Mouse (Mus musculus): ENCODE results near the gene Setmar.
A peak's percentile ranks its signal among the peaks of the same experiment; 100 is the strongest.
"Not testable (repeated sequence)": the region's sequence is repeated elsewhere in the genome, so short reads cannot be mapped to it uniquely, and the experiment has no call there.

The Setmar gene

DNA sequence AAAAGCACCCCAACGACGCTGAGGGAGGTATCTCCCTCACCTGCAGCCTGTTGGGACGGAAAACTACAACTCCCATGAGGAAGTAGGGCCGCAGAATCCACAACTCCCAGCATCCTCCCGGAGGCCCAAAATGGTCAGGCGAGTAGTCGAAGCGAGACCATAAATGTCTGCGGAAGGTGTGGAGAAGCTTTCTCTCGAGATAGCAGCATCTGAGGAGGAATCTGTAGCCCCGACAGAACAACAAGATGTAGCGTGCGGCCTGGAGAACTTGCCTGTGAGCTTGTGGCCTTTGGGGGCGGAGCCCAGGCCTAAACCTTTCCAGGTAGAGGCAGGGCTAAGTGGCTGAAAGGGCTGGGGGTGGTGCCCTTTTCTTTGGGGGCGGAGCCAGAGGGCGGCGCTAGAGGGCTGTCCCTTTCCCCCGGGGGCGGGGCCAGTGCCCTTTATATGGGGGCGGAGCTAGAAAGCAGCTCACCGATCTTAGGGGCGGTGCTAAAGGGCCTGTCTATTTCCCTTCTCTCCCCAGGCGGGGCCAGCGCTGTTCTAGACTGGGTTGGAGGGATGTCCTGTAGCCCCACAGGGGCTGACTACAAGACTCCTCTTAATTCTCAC, at the start of gene Setmar:
Gene Setmar (plus strand): TSS at position 128 of the 609 bp plus-strand sequence.
- DNase-seq (ENCODE audit: extremely low spot score) = peak; percentile 99

DNA sequence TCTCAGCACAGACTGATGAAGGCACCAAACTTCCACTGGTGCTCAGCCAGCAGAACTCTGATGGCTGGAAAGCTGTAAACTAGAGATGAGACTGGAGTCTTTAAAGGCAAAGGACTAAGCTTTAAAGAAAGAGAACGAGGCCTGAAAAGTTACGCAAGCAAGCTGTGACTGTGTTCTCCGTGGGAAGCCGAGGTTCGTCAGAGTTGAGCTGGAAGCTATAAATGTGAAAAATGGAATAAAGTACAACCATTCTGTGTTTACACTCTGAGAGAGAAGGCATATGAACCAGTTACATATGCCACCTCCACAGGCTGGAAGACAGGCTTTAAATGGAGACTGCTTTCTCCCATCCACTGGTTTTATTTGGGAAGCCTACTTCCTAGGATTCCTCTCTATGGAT, 43.2 kb upstream of the Setmar start:
- DNase-seq (ENCODE audit: extremely low spot score) = no peak

DNA sequence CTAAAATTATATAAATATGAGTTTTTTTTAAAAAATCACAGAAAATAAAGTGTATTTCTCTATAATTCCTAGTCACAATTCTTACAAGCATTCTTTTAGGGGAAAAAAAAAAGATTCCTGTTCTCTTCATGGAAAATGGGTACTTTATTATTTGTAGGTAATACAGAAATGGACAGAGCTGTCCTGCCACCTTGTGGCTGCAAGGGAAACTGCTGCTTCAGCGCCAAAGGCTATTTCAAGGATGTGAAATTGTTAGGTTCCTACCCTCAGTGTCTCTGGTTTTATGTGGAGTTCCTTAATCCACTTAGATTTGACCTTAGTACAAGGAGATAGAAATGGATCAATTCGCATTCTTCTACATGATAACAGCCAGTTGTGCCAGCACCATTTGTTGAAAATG, 9.8 kb upstream of the Setmar start:
- DNase-seq (ENCODE audit: extremely low spot score) = not testable (repeated sequence)

DNA sequence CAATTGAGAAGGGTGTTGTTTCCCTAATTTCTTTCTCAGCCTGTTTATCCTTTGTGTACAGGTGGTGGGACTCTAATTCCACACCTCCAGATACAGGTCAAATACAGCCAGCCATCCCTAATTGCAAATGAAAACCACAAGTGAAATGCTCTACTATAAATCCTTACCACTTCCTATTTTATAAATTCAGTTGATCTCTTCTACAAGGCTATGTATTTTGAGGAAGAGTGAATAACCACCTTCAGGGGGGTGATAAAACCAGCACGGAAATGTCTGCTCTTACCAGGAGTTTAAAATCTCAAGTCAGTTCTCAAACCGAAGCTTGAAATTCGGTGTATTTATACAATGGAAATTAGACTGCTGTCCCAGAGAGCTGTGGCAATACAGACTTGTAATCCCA, 8.9 kb upstream of the Setmar start:
- DNase-seq (ENCODE audit: extremely low spot score) = no peak

DNA sequence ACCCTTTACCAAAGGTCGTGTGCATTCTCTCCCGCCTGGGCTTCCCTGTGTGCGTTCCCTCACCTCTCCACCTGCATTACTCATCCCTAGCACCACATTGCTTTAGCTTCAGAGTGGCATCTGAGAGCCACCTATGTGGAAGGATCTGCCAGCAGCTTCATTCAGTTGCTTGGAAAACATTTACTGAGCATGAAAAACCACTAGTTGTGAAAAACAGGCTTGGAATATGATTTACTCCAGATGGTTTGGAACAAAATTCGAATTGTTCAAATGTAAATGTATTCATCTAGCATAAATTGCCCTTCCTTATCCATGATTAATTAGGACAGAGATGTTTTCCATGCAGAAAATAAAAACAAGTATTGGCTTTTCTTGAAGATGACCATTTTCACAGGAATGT, 7.5 kb upstream of the Setmar start:
- DNase-seq (ENCODE audit: extremely low spot score) = no peak

DNA sequence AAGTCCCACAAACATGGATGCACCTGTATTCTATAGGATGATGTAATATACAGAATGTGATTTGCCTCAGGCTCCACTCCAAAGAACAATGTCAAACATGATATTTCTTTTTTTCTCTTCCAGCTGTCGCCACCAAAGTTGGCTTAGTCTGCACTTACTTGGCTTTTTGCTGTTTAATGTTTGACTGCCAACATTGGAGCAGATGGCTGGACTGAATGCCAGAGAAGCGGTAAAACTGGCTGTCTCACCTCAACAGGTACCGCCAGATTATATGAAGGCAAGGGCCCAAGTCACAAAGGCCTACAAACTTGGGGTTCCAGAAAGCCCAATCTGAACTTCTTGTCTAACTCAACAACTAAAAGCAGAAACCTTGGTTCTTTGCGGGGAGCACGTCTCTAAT, 6.8 kb upstream of the Setmar start:
- no peak for DNase-seq (ENCODE audit: extremely low spot score)

DNA sequence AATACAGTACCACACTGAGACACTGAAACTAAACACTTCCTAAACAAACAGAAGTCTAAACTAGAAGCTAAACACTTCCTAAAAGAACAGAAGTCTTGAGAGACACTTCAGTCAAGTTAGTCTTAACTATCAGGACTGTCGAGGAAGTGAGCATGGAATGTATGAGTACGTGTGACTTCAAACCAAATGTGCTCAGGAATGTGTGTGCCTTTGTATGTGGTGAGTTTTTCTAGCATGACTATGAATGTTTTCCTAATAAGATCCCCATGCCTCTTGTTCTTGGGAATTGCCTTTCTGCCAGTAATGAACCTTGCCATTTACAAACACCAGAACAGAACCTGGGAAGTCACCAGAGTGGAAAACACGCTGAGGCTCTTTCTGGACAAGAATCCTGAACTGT, 3.7 kb upstream of the Setmar start:
- DNase-seq (ENCODE audit: extremely low spot score) = no peak

DNA sequence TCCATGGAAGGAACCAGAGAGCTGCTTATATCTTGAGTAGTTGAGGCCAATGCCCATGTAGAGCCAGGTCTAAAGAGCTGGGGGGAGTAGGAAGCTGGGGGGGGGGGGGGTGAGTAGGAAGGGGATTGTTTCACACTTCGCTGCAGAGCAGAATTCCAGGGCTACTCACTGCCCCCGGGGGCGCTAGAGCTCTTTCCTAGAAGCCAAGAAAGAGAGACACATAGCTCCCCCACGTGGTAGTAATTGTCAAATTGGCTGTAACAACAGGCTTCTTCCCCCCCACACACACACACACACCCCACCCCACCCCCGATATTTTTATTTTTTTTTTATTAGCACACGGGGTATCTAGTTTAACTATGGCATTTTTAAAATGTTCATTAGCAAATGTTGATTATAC, 738 bp downstream of the Setmar start:
- peak; percentile 73 for DNase-seq (ENCODE audit: extremely low spot score)

DNA sequence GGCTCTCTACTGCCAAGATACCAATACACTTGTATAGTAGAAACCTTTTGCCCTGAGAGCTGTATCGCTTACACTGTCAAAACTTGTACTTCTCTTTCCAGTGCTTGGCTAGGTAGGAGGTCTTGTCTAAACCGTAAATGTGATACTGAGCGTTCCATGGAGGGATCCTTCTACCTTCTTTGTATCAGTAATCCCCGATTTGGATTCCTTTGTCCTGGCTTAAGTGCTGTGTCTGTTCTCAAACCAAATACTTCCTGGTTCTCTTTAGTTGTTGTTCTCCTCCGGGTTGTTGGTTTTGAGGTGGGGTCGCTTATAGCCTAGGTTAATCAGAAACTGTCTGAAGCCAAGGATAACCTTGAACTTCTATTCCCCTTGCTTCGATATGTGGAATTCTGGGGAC, 6.1 kb downstream of the Setmar start:
- no peak for DNase-seq (ENCODE audit: extremely low spot score)

DNA sequence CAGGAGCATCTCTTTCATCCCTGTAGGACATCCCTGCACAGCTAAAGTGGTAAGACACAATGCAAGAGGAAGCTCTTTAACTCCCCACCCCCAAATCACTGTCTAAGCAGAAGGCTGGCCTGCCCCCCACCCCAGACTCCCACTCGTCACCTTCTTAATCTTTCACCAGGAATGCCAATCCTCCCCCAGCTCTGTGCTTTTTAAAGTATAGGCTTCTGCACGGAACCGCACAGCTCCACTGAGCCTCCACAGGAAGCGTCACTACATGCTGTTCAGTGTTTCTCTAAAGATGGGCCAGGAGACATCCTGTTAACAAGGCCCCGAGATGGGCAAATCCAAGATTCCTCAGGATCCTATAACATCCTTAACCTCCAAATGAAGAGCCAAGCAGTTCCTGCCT, 8.2 kb downstream of the Setmar start:
- DNase-seq (ENCODE audit: extremely low spot score) = no peak

DNA sequence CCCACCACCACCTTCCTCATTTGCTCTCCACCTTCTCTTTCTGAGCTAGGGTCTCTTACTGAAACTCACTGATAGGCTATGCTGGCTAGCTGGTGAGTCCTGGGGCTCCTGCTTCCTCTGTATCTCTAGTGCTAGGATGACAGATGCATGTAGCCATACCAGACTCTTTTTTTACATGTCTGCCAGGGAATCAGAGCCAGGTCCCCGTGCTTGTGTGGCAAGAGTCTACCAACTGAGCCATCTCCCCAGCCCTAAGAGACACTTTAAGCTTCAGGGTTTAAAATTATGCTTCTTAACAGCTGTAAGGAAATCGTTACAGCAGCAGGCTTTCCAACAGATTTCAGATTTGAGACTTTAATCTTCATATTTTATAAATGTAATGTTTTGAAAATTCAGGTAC, 9.1 kb downstream of the Setmar start:
- DNase-seq (ENCODE audit: extremely low spot score) = no peak

DNA sequence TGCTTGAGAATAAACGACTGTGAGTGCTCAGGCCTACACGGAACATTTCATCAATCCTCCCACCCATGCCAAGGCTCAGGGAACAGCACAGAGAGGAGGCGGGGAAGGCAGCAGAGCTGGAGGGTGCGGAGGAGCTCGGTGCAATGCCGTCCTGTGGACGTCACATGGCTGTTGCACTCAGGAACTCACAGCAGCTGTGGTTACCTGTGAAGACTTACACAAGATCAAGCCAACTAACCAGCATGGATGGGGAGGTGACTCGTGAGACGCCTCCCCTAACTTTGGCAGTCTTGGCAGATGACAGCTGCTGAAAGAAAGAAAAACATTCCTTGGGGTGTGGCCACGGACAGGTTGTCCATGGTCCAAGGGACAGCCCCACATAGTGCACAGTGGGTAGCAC, 9.8 kb downstream of the Setmar start:
- no peak for DNase-seq (ENCODE audit: extremely low spot score)

DNA sequence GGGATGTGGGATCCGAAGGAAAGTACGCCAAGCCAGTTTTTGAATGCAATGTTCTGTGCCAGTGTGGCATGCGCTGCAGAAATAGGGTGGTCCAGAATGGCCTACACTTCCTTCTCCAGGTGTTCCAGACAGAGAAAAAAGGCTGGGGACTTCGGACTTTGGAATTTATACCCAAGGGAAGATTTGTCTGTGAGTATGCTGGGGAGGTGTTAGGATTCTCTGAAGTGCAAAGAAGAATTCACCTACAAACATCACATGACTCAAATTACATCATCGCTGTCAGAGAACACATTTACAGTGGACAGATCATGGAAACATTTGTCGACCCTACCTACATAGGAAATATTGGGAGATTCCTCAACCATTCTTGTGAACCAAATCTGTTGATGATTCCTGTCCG, 11.0 kb downstream of the Setmar start:
- no peak for DNase-seq (ENCODE audit: extremely low spot score)

DNA sequence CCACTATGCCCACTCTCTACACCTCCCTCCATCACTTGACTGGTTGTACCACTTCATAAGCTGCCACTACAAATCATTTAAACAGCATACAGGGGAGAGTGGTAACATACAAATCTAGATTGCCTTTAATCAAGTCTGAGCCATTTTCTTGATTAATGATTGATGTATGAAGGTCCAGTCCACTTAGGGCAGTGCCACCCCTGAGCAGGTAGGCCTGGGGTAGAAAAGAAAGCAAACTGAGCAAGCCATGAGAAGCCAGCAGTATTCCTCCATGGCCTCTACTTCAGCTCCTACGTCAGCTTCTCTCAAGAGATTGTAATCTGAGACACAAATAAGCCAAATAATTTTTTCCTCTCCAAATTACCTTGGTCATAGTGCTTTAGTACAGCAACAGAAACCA, 26.5 kb downstream of the Setmar start:
- DNase-seq (ENCODE audit: extremely low spot score) = no peak

DNA sequence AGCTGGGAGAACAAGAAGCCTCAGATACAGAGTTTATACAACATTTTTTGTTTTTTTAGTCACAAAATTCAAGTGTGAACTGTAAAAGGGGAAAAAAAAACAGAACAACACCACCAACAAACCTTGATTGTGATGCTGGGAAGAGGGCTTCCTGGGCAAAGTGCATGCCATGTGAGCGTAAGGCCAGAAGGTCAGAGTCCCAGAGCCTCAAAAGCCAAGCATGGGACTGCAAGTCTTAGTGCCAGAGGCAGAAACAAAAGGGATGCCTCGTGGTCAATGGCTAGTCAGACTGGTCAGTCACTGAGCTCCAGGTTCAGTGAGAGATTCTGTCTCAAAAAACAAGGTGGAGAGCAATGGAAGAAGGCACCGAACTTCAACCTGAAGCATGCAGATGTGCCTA, 27.8 kb downstream of the Setmar start:
- DNase-seq (ENCODE audit: extremely low spot score) = no peak

DNA sequence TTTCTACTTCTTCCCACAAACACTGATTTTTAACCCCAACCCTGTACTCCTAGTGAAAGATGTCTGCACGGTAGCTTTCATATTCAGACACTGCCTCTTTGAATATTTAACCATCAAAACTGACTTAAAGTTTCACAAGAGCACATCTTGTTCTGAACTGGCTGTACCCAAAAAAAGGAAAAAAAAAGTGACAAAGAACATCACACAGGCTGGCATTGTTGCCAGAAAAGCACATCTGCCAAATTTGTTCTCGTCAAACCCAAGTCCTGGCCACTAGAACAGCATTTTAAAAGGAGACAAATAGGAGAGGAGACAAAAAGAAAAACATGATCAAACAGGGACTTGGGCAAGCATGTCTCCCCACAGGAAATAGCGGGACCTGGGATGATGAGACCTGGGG, 28.6 kb downstream of the Setmar start:
- no peak for DNase-seq (ENCODE audit: extremely low spot score)

DNA sequence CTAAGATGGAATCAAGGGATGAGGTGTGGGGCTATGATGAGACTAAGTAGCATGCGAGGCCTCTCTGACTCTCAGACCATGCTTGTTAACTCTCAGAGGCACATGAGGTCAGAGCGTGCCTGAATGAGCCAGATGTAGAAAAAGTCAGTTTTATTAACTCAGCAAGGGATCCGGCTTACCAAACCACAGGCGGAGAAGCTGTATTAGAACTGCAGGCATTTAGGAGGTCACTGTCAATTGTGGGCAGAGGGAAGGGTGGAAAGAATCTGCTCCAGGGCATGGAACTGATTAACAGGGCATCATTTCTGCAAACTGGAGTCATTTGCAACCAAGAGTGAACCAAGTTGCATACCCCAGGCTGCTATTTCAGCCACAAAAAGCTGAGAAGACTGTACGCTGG, 30.6 kb downstream of the Setmar start:
- DNase-seq (ENCODE audit: extremely low spot score) = no peak

DNA sequence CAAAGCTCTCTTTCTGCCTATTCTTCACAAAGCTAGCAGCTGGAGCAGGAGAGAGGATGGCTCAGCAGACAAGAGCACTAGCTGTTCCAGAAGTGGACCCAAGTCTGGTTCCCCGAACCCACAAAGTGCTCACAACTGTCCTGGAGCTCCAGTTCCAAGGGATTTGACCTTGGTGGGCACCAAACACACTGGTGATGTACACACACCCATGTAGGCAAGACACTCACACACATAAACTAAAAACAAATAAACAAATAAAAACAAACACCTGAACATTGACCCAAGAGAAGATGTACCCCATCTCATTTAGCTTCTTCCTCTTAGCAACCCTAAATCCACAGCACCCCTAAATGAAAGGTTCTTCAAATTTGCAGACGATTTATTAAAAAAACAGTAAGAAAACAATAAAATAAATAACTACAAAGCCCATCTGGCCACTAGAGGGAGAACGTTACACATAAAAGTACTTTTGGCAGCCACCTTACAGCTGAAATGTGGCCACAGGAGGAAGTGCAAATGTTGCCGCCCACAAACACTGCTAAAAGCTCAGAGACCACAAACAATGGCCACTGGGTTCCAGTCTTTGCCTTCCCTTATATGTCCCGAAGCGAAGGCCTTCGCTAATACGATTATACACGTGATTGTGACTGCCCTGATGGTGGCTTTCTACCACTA, 33.5 kb downstream of the Setmar start:
- DNase-seq (ENCODE audit: extremely low spot score) = peak; percentile 49

DNA sequence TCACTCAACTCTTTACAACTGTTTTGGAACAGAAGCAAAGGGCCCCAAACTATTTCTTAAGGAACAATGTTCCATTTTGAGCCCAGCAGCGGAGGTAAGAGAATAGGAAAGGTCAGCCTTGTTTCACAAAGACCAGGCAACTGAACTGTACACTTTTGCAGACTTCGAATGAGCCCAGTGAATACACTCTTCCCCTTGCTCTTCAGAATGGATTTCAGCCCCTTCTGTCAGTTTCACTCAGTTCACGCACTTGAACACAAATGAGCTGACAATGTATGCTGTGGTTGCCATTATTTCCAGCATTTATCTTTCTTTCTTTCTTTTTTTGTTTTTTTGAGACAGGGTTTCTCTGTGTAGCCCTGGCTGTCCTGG, 34.0 kb downstream of the Setmar start:
- no peak for DNase-seq (ENCODE audit: extremely low spot score)

DNA sequence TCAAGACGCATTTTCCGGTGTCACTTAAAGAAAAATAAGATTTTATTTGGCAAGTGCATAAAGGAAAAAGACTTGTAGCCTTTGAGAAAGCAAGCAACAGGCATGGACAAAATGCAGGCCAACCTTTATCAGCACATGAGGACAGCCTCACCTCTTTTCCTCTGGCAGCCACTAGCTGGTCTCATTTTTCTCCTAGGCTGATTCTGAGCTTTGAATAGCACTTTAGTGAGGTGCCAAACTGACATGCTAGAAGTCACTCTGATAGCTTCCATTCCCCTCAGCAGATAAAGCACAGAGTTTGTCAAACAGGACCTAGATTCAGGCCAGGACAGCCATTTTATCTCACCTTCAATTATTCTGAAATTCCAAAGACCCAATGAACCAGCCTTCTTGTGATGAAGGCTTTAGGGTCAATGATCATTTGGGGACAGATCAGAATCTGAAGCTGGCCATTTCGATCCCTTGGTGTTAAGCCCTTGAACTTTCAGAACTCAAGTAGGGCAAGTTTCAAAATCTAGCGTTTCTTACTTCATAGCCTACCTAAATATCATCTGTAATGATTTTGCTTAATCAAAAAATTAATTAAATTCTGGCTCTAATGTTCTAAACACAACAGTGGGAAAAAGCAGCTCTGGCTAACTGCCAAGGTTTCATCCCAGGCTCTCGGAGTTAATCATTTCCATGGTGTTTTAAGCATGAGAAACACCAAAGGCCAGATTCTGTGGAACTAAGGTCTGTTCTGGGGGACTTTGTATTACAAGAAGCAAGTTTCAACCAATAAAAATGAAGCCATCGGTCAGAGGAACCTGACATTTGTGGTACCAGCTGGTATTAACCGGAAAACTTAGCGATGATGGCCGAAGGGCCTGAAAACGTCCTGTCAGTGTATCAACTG, 37.3 kb downstream of the Setmar start:
- DNase-seq (ENCODE audit: extremely low spot score) = no peak

DNA sequence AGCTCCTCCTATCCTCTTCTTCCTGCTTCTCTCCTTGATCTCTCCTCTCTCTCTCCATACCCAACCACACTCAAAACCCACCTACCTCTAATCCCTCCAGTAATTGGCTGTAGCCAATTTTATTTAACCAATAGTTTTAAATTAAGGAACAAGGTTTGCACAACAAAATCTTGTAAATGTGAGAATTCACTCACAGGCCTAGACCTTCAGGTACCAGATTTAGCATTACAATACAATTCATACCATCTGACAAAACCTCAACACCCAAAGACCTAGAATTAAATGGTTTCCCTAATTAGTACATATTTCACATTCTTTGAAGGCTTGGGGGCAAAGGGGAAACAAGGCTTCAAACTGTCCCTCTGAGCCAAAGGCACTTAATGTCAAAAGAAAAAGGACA, 42.5 kb downstream of the Setmar start:
- DNase-seq (ENCODE audit: extremely low spot score) = no peak

DNA sequence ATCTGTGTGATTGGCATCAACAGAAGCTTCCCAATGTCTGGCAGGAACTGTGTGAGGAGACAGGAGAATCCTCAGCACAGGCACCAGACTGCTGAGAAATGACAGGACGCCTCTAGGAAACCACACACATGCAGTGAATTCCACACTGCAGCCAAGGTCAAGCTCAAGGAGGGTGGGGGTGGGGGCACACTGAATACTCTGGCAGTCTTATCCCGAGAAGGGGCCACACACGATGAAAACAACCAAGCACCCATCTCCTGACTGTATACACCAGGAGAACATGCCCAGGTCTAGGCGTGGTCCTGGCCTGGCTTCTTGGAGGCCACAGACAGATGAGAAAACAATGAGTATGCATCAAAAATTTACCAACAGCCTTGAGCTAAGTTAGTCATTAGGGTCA, 45.5 kb downstream of the Setmar start:
- DNase-seq (ENCODE audit: extremely low spot score) = no peak

DNA sequence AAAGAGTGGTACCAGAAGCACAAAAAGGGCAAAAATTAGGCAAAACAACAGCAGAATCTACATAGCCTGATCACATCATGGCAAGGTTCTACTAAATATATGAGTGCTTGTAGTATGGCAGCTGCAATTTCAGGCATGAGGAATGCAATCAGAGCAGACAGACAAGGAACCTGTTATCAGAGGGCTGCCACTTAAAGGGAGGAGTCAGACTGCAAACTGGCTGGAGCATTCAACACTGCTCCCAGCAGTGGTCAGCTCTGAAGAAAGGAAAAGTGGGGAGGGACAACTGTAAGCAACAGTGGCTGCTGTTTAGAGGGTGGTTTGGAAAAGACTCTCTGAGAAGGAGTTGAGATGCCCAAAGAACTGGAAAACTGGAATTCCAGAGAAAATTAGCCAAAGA, 46.8 kb downstream of the Setmar start:
- DNase-seq (ENCODE audit: extremely low spot score) = no peak
